Mouse (Mus musculus): Measurements from ENCODE around the gene Eif4a3. TPM values are rescaled to one million over a fixed set of nuclear protein-coding genes. Genes with fewer than 3 reads are reported as not detected.
"Not testable (repeated sequence)": the region's sequence is repeated elsewhere in the genome, so short reads cannot be mapped to it uniquely, and the experiment has no call there.

The Eif4a3 gene
- polyA plus RNA-seq, 1 experiment from 2014 or later: 315 TPM

DNA sequence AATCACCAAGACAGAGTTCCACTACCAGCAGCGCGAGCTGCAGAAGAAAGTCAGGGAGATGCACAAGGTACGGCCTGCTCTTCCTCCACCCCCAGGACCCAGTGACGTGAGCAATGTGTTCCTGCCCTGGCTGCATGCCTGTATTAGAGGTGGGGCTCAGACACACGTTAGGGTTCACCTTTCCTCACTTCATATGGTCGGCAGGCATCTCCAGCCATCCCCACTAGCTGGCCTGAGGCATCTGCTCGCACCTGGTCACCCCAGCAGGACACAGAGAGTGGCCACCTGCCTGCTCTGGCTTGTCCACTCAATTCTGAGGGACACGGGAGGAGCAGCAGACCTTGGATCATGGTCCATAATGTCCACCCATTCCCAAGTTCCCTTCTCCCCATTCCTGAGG, 39.9 kb downstream of the Eif4a3 start:
- 89% methylated on average over 8 of the region's 8 CpGs for whole genome bisulfite sequencing
- H3K4me3 ChIP-seq (ENCODE audit: low read depth, low read length): no peak overlapping the region
- H3K4me1 ChIP-seq (ENCODE audit: control insufficient read depth, insufficient read depth, low read length): no peaks in the 10 kb centered on the region
- no peak overlapping the region for H3K9ac ChIP-seq (ENCODE audit: low read length)
- no peak for ATAC-seq
- 0 out of 2 replicates have a peak, but pooled peaks cover 8% of the 10 kb centered on the region for H3K36me3 ChIP-seq (ENCODE audit: control insufficient read depth, insufficient read depth, low read length)
- DNase-seq (ENCODE audit: low spot score): no peak
- no peak overlapping the region for H3K27ac ChIP-seq (ENCODE audit: low read depth, low read length)
- no peaks in the 10 kb centered on the region for H3K27me3 ChIP-seq (replicated peaks; ENCODE audit: control insufficient read depth, insufficient read depth, low read length)
- H3K4me2 ChIP-seq (ENCODE audit: low read length): no peak overlapping the region
- no peaks in the 10 kb centered on the region for H3K9me3 ChIP-seq (replicated peaks; ENCODE audit: control insufficient read depth, low read length)

DNA sequence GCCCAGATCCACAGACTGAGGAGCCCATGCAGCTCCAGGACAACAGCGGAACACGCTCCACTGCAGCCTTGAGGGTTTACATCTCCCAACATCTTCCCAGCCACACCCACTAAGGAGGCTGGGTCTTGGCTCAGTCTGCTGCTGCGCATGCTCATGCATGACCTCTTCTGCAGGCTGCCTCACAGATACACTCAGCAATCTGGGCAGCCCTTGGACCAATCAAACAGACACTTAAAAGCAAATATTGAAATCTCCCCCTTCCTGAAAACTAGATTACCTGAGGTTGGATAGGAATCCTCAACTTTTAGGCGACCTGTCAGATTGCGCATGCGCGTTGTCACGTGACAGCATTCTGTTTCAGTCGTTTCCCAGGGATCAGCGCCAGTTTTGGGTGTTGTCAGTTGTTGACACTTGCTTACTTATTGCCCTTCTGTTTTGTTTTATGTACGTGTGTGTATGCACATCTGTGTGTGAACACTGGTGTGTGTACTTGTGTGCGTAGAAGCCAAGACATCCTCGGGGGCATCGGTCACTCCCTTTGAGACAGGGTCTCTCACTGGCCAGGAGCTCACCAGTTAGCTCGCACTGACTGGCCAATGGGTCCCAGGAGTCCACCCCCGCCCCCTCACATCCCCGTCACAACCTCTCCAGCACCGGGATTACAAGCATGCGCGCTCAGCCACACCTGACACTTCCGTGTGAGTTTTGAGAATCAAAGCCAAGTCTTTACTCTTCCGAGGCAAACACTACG, 41.1 kb downstream of the Eif4a3 start:
- Histone ChIP-seq H3K9ac (ENCODE audit: low read length) (peak overlapping the region; percentile 2; the same call in 1 of the 2 replicates), H3K4me2 (ENCODE audit: low read length) (peak overlapping the region; percentile 48), H3K4me1 (ENCODE audit: control insufficient read depth, insufficient read depth, low read length) (no peaks in the 10 kb centered on the region), H3K9me3 (replicated peaks; ENCODE audit: control insufficient read depth, low read length) (no peaks in the 10 kb centered on the region), H3K4me3 (ENCODE audit: low read depth, low read length) (peak overlapping the region; percentile 17), H3K27ac (ENCODE audit: low read depth, low read length) (0 out of 2 replicates have a peak overlapping the region, but pooled peaks have one; percentile 21), H3K27me3 (replicated peaks; ENCODE audit: control insufficient read depth, insufficient read depth, low read length) (no peaks in the 10 kb centered on the region), H3K36me3 (ENCODE audit: control insufficient read depth, insufficient read depth, low read length) (0 out of 2 replicates have a peak, but pooled peaks cover 3% of the 10 kb centered on the region)
- DNase-seq (ENCODE audit: low spot score) (peak; percentile 68), ATAC-seq (peak; percentile 68)
- WGBS: 62% methylated on average over 23 of the region's 23 CpGs

DNA sequence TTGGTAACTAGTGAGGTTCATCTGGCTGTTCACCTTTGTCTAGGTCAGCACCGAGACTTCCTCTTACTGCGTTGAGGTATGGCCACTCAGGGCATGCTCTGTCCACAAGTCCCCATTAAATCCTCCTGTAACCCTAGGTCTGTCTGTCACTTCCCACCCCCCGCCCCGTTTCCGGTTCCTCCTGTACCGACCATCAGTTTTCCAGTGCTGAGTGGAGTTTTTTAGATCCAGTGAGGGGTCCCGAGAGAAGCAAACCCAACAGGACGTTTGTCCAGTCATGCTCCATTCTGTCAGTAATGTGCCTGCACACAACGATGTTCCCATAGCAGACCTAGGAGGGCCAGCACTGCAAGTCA, 41.7 kb downstream of the Eif4a3 start:
- peak overlapping the region; percentile 17 for H3K4me3 ChIP-seq (ENCODE audit: low read depth, low read length)
- H3K4me2 ChIP-seq (ENCODE audit: low read length): peak overlapping the region; percentile 48
- no peaks in the 10 kb centered on the region for H3K4me1 ChIP-seq (ENCODE audit: control insufficient read depth, insufficient read depth, low read length)
- 0 out of 2 replicates have a peak overlapping the region, but pooled peaks have one; percentile 21 for H3K27ac ChIP-seq (ENCODE audit: low read depth, low read length)
- H3K27me3 ChIP-seq (replicated peaks; ENCODE audit: control insufficient read depth, insufficient read depth, low read length): no peaks in the 10 kb centered on the region
- peak overlapping the region; percentile 2; the same call in 1 of the 2 replicates for H3K9ac ChIP-seq (ENCODE audit: low read length)
- H3K36me3 ChIP-seq (ENCODE audit: control insufficient read depth, insufficient read depth, low read length): 0 out of 2 replicates have a peak, but pooled peaks cover 3% of the 10 kb centered on the region
- ATAC-seq (no peak), DNase-seq (ENCODE audit: low spot score) (no peak)
- no peaks in the 10 kb centered on the region for H3K9me3 ChIP-seq (replicated peaks; ENCODE audit: control insufficient read depth, low read length)
- 74% methylated on average over 9 of the region's 9 CpGs for WGBS

DNA sequence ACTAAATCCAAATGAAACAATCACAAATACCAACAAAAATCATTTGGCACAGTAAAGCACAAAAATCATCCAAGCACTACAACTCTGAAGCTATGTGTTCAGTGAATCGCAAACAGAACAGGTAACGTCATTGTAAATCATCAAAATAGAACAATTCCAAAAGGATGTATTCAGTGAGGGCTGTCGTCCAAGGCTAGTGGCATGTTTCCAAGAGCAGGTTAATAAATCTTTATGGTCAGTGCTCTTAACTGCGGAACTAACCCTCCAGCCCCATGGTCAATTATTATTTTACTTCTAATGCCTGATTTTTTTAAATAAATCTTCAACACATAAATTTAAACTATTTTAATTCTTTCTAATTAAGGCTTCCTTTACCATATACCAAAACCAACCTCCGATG, 43.3 kb downstream of the Eif4a3 start:
- H3K4me3 ChIP-seq (ENCODE audit: low read depth, low read length); ATAC-seq; H3K4me2 ChIP-seq (ENCODE audit: low read length); H3K9ac ChIP-seq (ENCODE audit: low read length); H3K4me1 ChIP-seq (ENCODE audit: control insufficient read depth, insufficient read depth, low read length); H3K27ac ChIP-seq (ENCODE audit: low read depth, low read length); H3K36me3 ChIP-seq (ENCODE audit: control insufficient read depth, insufficient read depth, low read length); DNase-seq (ENCODE audit: low spot score); H3K9me3 ChIP-seq (replicated peaks; ENCODE audit: control insufficient read depth, low read length); H3K27me3 ChIP-seq (replicated peaks; ENCODE audit: control insufficient read depth, insufficient read depth, low read length): not testable (repeated sequence)
- 89% methylated on average over 5 of the region's 5 CpGs for WGBS

DNA sequence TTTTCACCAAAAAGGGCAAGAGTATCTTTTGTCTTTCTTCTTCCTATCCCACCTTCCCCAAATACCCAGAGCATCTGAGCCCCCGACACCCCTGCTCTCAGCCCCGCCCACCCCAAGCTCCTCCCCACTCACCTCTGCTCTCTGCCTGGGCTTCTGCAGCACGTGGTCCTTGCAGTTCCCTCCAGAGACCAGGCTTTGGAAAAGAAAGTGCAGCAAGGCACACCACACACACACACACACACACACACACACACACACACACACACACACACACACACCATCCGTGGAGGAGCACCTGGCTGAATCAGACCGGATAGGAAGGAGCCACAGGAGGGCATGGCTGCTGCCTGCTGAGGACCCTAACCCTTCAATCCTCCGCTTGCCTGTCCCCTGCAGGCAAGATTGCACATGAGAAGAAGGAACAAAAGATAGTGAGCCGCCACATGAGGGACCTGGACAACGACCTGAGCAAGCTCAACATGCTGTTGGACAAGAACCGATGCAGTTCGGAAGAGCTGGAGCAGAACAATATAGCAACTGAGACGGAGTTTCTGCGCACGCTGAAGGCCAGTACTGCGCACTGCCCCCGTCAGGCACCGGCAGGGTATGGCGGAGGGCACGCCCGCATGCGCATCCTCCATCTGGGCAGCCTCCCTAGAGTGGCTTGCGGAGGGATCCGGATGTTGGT, 46.9 kb downstream of the Eif4a3 start:
- ATAC-seq (peak; percentile 82), DNase-seq (ENCODE audit: low spot score) (peak; percentile 64)
- Histone ChIP-seq H3K9ac (ENCODE audit: low read length) (peak overlapping the region; percentile 13; the same call in 1 of the 2 replicates), H3K4me3 (ENCODE audit: low read depth, low read length) (no peak overlapping the region), H3K4me1 (ENCODE audit: control insufficient read depth, insufficient read depth, low read length) (no peaks in the 10 kb centered on the region), H3K27me3 (replicated peaks; ENCODE audit: control insufficient read depth, insufficient read depth, low read length) (no peaks in the 10 kb centered on the region), H3K36me3 (ENCODE audit: control insufficient read depth, insufficient read depth, low read length) (no peaks in the 10 kb centered on the region), H3K9me3 (replicated peaks; ENCODE audit: control insufficient read depth, low read length) (no peaks in the 10 kb centered on the region), H3K27ac (ENCODE audit: low read depth, low read length) (no peak overlapping the region), H3K4me2 (ENCODE audit: low read length) (peak overlapping the region; percentile 36)
- 4% methylated on average over 22 of the region's 22 CpGs for WGBS

DNA sequence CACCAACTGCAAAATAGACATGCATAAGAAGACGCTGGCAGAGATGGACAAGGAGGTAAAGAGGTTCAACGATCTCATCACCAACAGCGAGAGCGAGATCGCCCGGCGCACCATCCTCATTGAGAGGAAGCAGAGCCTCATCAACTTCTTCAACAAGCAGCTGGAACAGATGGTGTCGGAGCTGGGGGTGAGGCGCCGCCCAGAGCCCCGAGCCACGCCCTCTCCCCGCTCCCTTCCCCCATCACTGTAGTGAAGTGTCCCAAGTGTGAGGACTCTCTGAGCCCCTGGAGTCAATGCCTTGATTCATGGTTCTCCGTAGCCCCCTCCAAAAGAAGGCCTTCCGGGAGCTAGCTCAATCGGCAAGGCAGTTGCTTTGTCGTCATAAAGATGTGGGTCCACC, 48.9 kb downstream of the Eif4a3 start:
- H3K4me2 ChIP-seq (ENCODE audit: low read length): no peak overlapping the region
- no peak overlapping the region for H3K4me3 ChIP-seq (ENCODE audit: low read depth, low read length)
- DNase-seq (ENCODE audit: low spot score) (no peak), ATAC-seq (no peak)
- H3K9me3 ChIP-seq (replicated peaks; ENCODE audit: control insufficient read depth, low read length): no peaks in the 10 kb centered on the region
- no peaks in the 10 kb centered on the region for H3K4me1 ChIP-seq (ENCODE audit: control insufficient read depth, insufficient read depth, low read length)
- H3K36me3 ChIP-seq (ENCODE audit: control insufficient read depth, insufficient read depth, low read length): no peaks in the 10 kb centered on the region
- H3K9ac ChIP-seq (ENCODE audit: low read length): no peak overlapping the region
- H3K27ac ChIP-seq (ENCODE audit: low read depth, low read length): no peak overlapping the region
- WGBS: 75% methylated on average over 17 of the region's 17 CpGs
- H3K27me3 ChIP-seq (replicated peaks; ENCODE audit: control insufficient read depth, insufficient read depth, low read length): no peaks in the 10 kb centered on the region

DNA sequence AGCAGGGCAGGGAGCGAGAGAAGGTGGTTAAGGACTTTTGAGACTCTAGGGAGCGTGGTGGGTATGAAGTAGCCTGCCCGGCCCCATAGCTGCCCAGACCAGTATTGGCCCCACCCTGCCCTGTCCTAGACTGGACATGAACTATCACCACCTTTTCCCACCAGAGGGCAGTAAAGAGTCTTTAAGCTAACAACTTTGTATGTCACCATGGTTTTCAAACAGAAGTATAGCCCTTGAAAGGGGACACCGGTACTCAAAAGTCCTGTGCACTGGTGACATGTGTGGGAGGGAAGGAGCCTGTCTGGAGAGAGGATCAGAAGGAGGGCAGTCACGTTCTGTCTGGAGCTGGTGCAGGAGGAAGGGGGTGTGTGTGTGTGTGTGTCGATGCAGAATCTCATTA, 50.9 kb downstream of the Eif4a3 start:
- Histone ChIP-seq H3K9me3 (replicated peaks; ENCODE audit: control insufficient read depth, low read length) (no peaks in the 10 kb centered on the region), H3K4me2 (ENCODE audit: low read length) (no peak overlapping the region), H3K9ac (ENCODE audit: low read length) (no peak overlapping the region), H3K4me3 (ENCODE audit: low read depth, low read length) (no peak overlapping the region), H3K27me3 (replicated peaks; ENCODE audit: control insufficient read depth, insufficient read depth, low read length) (no peaks in the 10 kb centered on the region), H3K36me3 (ENCODE audit: control insufficient read depth, insufficient read depth, low read length) (no peaks in the 10 kb centered on the region), H3K27ac (ENCODE audit: low read depth, low read length) (no peak overlapping the region), H3K4me1 (ENCODE audit: control insufficient read depth, insufficient read depth, low read length) (no peaks in the 10 kb centered on the region)
- DNase-seq (ENCODE audit: low spot score) (peak; percentile 82), ATAC-seq (peak; percentile 43; the same call in 1 of the 2 replicates)
- 31% methylated on average over 6 of the region's 6 CpGs for WGBS

DNA sequence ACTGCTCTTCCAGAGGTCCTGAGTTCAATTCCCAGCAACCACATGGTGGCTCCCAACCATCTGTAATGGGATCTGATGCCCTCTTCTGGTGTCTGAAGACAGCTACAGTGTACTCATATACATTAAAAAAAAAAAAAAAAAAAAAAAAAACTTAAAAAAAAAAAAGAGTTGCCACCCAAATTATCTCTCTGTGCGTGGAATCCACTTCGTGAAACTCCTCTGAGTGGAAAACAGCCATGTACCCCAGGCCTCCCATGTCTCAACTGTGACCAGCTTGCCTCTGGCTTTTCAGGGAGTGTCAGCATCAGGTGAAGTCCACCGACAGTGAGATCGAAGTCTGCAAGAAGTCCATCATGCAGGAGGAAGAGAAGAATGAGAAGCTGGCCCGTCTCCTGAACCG, 54.3 kb downstream of the Eif4a3 start:
- H3K9me3 ChIP-seq (replicated peaks; ENCODE audit: control insufficient read depth, low read length); DNase-seq (ENCODE audit: low spot score); ATAC-seq; H3K4me1 ChIP-seq (ENCODE audit: control insufficient read depth, insufficient read depth, low read length); H3K9ac ChIP-seq (ENCODE audit: low read length); H3K27me3 ChIP-seq (replicated peaks; ENCODE audit: control insufficient read depth, insufficient read depth, low read length); H3K4me3 ChIP-seq (ENCODE audit: low read depth, low read length); H3K27ac ChIP-seq (ENCODE audit: low read depth, low read length); H3K36me3 ChIP-seq (ENCODE audit: control insufficient read depth, insufficient read depth, low read length); H3K4me2 ChIP-seq (ENCODE audit: low read length): not testable (repeated sequence)
- WGBS: 93% methylated on average over 6 of the region's 6 CpGs

DNA sequence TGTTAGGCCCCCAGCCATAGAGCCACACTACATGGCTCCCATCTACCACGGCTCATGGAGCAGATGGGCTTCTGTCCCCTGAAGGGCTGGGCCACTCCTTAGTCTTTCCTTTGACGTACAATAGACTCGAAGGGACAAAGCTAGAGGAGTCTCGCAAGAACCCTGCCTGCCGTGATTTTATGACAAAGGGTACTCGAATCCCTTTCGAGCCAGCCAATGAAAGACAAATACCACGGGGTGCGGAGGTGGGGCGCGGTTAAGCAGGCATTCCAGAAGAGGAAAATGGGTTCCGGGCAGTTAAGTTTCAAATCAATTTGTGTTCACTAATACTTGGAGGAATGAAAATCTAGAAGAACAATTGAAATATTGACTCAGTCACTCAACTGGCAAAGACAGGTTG, 60.4 kb downstream of the Eif4a3 start:
- H3K4me1 ChIP-seq (ENCODE audit: control insufficient read depth, insufficient read depth, low read length): no peaks in the 10 kb centered on the region
- peaks cover 19% of the 10 kb centered on the region for H3K36me3 ChIP-seq (ENCODE audit: control insufficient read depth, insufficient read depth, low read length)
- WGBS: 93% methylated on average over 12 of the region's 12 CpGs
- DNase-seq (ENCODE audit: low spot score): no peak
- H3K4me3 ChIP-seq (ENCODE audit: low read depth, low read length): no peak overlapping the region
- no peak overlapping the region for H3K4me2 ChIP-seq (ENCODE audit: low read length)
- ATAC-seq: no peak
- no peaks in the 10 kb centered on the region for H3K27me3 ChIP-seq (replicated peaks; ENCODE audit: control insufficient read depth, insufficient read depth, low read length)
- no peaks in the 10 kb centered on the region; the same call in 1 of the 2 replicates for H3K9me3 ChIP-seq (replicated peaks; ENCODE audit: control insufficient read depth, low read length)
- H3K27ac ChIP-seq (ENCODE audit: low read depth, low read length): no peak overlapping the region
- H3K9ac ChIP-seq (ENCODE audit: low read length): no peak overlapping the region
